Mouse (Mus musculus) 3134 (cell line): ENCODE results near the gene Tmem222.

ENCODE experiments used
- DNase-seq: peaks from one replicate; pipeline ENCODE4 v3.0.0-alpha.2; 2011; ENCODE audit warnings: low spot score; ENCODE audit not compliant: insufficient read length; ENCODE audit errors: extremely low read depth

The Tmem222 gene

DNA sequence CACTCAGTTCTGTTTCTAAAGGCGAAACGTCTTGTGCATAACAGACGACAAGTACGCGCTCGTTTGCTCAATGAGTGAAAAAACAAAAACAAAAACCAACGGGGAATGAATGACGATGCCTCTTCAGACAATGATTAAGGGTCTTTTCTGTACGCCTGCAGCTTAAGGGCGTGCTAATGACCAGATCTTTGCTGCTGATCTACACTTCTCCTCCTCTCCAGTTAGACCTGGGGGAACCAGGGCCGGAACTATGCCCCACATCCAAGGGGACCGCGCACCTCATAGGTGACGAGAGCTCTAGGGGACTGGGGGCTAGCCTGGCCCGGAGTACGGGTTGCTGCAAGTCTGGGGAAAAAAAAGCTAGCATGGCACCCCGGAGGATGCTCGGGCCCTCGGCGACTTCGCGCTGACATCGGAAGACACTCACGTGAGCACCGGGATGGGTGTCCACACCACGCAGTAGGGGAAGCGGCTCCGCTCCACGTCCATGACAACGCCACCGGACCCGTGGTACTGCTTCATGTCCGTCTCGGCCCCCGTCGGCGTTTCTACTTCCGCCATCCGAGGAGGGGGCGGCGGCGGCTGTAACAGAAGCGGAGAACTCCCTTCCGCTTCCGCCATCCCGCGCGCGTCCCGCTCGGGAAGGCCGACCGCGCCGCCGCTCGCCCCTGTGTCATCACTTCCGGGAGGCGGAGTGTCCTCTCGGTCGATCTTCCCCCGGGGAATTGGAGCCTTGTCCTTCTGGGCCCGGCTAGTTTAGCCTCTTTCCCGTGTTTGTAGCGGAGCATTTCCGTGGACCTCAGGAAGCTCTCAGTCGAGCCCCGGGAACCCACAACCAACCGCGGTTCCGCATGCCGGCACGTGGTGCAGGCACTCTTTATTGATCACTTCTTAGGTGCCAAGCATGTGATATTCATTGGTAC, at the start of gene Tmem222:
Tmem222 (minus strand) TSS at position 689 of the 923 bp plus-strand sequence.
- DNase-seq = peak; percentile 94

DNA sequence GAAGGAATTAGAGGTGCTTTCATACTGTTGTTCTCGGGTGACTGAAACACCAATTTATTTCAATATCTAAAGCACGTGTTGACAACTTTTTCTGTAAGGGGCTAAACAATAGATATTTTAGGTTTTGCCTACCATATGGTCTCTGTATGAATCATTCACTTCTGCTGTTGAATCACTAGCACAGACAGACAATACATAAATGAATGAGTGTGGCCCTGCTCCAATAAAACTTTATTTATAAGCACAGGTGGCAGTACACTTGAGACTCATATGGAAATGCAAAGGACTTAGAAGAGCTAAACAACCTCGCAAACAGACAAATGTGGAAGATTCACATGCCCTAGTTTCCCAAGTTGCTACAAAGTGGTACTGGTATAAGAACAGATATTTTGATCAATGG, 42.1 kb upstream of the Tmem222 start:
- no peak for DNase-seq

DNA sequence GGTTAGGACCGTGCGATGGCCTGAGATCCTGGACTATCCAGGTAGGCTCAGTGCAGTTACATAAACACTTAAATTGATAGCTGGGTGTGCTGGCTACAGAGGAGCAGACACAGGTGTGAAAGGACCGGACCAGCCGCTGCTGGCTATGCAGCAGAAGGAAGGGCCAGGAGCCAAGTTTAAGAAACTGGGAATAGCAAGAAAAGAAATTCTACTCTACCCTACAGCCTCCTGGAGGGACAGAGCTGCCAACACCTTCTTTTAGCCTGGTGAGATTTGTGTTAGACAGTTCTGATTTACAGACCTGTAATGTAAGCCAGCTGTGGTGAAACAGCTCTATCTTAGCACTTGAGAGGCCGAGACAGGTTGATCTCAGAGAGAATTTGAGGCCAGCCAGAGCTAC, 38.4 kb upstream of the Tmem222 start:
- no peak for DNase-seq

DNA sequence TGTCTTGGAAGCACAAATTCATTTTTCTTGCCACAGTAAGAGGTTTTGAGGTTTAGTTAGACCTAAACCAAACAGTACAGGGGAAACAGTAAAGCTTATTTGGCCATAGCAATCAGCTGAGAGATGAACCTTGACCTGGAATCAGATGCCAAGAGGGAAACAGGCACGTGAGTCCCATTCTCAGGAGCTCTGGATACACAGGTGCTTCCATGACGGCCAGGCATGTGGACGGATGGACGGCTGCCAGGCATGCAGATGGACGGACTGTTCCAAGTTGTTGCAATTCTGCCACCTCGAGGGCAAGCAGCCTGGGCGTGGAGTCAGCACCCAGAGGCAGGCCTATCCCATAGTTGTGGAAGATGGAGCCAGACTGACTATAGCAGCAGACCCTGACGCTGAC, 37.3 kb upstream of the Tmem222 start:
- DNase-seq = no peak

DNA sequence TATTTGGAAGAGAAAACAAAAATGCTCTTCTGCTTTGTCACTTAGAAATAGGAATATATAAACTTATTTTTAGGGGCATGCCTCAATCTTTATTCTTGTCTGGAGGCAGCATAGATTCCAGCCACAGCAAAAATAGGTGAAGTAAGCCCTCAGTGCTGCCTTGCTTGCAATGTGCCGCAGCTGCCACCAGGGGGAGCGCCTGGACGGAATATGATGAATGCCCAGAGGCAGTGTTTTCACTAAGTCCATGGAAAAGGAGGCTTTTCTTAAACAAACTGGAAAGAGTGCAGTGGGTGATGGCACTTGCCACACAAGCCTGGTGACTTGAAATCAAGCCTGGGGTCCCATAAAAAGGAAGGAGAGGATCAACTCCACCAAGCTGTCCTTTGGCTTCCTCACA, 32.4 kb upstream of the Tmem222 start:
- peak; percentile 50 for DNase-seq

DNA sequence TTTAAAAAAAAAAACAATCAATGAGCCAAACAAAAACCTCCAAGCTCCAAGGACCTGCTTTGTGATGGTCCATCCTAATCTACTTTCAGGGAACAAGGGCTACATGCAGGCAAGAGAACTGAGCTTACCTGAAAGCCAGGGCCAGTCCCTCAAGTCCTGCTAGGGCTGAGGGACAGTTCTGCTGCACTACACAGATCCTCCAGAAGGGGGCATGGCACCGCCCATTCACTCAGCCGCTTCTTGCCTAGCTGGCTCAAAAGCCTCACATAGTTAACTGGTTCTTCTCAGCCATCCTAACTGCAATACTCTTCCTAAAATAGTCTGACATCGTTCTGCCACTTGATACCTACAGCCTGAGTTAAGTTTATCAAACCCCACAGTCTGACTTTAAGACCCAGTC, 29.7 kb upstream of the Tmem222 start:
- peak; percentile 35 for DNase-seq

DNA sequence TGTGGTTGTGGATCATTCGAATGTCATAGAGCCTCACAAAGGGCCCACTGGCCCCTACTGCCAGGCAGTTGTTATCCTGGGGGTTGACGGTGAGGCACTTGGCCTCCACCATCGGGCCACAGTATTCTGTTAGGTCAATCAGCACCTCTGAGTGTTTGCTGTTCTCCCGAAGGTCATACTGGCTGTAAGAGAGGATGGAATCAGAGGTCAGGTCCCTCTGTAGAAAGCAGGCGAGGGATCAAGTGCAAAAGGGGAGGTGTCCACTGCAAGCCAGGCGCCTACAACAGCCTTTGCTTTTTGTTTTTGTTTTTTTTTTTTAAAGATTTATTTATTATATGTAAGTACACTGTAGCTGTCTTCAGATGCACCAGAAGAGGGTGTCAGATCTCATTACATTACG, 28.2 kb upstream of the Tmem222 start:
- DNase-seq = no peak

DNA sequence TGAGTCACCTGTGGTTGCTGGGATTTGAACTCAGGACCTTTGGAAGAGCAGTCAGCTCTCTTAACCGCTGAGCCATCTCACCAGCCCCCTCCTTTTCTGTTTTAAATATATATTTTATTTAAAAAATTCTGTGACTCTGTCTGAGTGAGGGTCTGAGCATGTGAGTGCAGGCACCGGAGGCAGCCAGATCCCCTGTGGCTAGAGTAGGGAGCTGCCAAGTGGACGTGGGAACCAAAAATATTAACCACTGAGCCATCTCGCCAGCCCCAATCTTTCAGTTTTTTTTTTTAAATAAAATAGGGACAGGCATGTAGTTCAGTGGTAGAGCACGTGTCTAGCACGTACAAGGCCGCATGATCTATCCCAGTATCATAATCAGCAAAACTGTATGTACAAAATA, 27.2 kb upstream of the Tmem222 start:
- DNase-seq = no peak

DNA sequence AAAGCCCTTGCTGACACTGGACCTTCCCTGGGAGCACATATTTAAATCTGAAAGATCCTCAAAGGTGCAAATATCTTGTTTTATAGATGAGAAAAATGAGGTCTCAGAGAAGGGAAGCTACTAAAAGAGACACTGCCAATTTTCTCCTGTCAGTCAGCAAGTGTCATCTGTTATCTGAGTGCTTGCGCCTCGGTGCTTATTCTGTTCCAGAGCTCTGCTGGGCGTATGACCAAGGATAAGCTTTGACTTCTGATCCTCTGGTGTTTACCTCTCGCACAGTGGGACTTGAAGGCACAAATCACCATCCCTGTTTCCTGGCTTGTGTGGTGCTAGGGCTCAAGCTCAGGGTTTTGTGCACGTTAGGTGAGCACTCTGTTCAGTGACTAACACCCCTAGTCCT, 25.1 kb upstream of the Tmem222 start:
- DNase-seq = no peak

DNA sequence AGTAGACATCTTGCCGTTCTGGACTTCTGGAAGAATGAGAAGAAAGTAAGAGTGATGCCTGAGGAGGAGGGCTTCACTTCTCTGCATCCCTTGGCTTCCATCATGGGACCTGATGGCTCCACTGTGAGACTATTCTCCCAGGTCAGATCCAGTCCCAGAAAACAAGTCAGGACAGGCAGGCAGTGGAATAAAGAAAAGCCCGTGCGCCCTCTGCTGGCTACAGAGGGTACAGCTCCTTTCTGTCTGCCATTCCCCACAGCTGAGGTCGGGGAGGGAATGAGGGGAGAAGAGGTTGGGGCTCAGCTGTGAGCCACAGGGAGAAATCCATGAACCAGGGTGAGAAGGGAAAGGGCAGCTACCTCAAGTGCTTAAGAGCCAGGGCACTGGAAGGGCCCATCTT, 24.2 kb upstream of the Tmem222 start:
- DNase-seq = no peak

DNA sequence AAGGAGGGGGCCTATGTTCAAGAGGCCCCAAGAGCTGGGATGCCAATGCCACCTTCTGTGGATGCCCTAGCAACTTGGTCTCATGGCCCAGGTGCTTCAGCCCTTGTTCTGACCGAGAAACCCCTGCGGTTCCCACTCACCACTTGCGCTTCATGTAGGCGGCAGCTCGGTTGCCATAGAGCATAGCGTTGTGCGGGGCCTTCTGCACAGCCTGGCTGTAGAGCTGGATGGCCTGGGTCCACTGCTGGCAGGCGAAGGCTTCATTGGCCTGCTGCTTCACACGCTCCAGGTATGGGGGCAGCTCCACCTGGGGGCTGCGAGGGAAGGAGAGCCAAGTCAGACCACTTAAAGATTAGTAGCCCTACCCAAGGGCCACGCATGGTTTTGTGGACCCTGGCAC, 22.8 kb upstream of the Tmem222 start:
- DNase-seq = no peak

DNA sequence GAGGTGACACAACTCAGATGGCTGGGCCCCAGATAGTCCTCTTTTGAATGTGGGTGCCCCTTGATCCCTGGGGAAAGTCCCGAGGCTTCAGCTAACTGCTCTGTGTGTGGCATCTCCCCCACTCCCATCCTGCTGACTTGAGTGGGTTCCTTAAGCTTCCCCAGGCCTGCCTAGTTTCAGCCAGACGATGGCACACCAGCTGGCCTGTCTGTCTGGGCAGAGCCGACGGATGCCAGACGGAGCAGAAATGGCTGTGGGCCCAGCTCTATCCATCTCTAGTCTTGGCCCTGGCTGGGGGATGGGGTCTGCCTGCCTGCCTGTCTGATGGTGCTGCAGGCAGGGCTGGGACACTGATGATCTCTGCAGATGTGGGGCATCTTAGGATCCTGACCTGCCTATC, 22.1 kb upstream of the Tmem222 start:
- no peak for DNase-seq

DNA sequence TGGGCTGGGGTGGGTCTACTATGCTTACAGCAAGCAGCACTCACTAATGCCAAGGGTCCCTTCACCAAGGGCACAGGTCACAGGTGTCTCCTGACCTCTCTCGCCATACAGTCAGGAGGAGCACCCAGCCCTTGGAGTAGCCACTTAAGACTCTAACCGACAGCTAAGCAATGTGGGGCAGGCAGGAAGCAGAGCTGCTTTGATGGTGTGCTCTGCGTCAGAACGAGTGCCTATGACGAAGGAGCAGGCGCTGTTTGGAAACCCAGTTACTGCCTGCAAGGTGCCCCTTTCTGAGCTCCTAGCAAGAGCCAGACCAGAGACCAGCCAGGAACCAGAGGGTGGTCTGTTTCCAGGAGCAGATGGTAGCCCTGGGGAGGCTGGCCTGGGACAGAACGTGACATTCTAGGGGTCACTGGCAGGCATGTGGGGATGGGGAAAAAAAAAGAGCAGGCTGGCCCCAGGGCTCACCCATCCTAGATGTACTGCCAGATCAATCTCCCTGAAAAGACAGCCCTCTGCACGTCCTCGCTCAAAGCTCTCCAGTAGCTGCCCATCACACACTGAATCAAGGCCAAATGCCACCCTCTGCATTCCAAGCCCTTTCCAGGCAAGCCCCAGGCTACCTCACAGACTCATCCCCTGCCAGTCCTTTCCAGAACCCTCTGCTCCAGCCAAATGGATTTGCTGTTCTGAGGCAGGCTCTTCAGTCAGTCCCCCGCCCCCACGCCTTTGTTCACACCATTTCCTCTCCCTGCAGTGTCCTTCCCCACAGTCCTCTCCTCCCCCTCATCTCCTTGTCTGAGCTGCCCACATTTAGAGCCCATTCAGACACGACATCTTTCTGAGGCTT, 21.1 kb upstream of the Tmem222 start:
- DNase-seq = no peak

DNA sequence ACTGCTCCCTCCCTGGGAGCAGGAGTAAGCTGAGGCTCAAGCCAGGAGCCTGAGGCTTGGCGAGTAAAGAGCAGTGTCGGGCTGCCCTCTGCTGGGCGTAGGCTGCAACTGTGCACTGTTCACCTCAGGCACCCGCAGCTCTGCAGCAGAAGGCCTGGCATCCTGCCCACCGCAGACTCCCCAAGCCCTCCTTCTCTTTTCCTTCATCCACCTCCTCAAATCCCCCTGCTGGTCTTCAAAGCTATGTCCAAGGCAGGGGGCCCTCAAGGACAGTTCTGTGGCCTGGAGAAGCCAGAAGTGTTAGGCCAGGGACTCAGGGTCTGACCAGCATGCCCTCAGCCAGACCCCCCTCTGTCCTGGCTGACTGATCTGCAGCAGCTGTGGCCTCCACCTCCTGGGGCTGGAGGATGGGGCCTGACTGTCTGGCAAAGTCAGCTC, 20.2 kb upstream of the Tmem222 start:
- DNase-seq = peak; percentile 46

DNA sequence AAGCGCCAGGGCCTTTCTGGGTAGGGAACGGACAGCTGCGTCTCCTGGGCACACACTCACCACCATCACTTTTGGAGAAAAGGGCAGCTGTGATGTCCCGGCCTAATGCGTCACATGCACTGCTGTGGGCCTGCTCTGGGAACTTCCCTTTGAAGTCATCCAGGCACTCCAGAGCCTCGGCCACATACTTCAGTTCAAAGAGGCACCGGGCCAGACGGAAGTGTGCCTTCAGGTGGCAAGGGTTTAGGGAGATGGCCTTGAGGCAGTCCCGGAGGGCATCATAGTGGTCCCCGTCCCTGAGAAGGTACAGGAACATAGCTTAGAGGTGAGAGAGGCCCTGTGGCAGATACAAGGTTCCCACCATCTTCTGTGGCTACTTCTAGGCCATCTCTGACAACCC, 19.8 kb upstream of the Tmem222 start:
- DNase-seq = no peak

DNA sequence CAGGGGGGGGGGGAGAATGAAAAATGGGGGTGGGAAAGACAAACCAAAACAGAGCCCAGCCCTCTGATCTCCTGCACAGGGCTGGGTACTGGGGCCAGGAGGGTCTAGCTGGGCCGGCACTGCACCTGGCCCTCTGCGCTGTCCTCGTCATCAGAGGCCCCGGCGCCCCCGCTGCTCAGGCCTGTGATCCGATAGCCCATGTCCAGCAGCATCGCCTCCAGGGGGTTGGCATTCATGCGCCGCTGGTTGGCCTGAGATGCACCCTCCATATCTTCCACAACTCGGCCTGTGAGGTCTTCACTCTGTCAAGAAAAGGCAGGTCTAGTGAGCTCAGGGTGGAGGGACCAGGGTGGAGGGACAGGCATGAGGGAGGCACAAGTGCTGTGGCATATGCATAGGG, 16.5 kb upstream of the Tmem222 start:
- no peak for DNase-seq

DNA sequence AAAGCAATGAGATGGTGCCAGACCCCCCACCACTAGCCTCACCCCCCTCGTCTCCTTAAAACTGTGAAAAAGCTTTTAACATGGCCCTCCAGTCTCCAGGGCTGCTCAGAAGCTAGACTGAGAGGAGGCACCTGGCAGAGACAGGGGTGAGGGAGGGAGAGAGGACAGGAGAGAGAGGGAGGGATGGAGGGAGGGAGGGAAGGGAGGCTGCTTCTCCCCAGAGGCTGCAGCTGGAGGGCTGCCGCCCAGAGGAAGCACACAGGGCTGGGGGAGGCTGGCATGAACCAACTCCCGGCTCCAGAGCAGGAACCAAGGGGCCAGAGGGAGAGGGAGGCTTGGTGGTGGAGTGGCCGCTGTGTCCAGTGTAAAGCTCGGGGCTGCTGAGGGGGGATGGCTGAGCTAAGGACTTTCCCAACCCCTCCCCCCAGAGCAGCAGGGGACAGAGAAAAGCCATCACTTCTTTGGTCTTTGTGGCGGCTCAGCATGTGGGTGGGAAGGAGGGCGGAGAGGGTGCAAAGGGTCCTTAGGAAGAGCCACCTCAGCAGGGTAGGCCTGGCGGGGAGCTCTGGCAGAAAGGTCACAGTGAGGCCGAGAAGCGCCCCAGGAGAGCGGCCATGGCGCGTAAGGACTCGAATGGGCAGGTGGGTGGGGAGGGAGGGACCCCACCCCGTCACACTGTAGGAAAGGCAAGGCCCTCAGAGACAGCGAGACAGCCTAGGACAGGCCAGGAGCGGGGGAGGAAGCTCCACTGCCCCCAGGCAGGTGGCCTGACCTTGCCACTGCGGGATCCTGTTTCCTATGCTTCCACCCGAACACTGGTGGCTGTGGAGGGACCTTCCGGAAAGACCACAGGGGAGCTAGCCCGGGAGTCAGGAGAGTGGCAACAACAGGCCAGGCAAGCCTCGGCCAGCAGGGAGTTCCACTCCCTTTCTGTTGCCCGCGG, 15.6 kb upstream of the Tmem222 start:
- no peak for DNase-seq

DNA sequence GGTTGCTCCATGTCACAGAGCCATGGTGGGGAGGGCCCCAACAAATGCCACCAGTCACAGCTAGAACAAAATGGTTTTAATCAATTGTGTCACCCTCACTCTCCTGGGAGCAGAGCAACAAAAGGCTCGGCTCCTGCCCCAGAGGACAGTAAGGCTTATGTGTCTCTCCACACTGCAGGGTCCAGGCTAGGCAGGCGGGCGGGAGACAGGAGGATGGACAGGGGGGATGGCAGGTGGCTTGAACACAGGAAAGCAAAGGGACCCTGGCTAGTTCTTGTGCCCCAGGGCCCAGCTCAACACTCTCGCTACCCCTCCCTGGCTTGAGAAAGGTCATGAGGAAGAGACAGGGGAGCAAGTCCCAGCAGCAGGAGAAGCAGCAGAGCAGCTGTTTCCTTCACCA, 14.8 kb upstream of the Tmem222 start:
- DNase-seq = no peak

DNA sequence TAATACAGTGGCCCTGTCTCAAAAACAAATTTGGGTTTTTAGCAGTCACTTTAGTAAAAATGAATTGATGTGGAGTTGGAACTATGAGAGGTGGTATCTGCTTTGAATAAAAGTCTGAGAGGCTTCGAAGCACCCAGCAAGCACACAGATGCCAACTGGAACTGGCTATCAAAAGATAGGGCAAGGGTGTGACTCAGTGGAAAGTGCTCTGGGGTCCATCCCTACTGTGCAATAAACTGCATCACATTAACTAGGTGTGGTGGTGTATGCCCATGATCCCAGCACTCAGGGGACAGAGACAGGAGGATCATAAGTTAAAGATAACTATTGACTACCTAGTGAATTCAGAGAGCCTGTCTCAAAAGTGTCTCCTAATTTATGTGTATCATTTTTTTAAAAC, 13.7 kb upstream of the Tmem222 start:
- no peak for DNase-seq

DNA sequence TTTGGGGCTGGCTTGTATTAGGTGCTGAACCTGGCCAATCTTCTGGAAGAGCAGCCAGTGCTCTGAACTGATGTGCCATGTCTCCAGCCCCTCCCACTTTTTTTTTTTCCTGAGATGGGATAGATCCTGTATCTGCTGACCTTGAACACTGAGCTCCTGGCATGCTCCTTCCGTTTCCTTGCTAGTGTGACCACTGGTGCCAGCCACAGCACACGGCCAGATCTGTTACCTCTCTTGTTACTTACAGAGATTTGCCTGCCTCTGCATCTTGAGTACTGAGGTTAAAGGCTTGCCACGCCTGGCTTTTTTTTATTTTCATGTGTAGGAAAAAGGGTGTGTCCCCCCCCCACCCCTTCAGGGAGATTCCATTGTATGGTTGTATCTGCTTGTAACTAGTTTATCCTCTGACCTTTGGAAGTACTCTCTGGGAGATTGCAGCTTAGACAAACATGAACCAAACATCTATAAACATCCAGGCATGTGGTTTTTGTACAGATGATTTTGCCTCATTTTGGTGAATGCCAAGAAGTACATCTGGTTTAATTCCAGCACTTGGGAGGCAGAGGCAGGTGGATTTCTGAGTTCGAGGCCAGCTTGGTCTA, 9.0 kb upstream of the Tmem222 start:
- no peak for DNase-seq
